Comparison of ENCODE assay signal across 10 mouse cellular contexts in genomic region chr14:55787731-55788130, GRCm38 (mm10). TPM values are rescaled to one million over a fixed set of nuclear protein-coding genes. Genes with fewer than 3 reads are reported as not detected.
DNase-seq lines count a peak whose midpoint lies in the region; ATAC-seq and TF ChIP-seq lines count a peak whose summit lies in the region.
"Had no signal": no experiment of that assay in that cellular context is flagged by ENCODE, and none has a peak within 500 bp of the region (broad histone marks: within the 10 kb centered on the region; RNA-seq: fewer than 3 reads in every experiment).

No protein-coding gene starts in this region.

- H3K9ac ChIP-seq in kidney, embryonic 14.5 days (ENCODE audit: low read depth, low read length): no peak overlapping the region
- peak overlapping the region; percentile 71 for H3K9ac ChIP-seq in MEL (ENCODE audit: control insufficient read depth, low read depth, low read length, poor library complexity, severe bottlenecking)
- no peak overlapping the region for H3K9ac ChIP-seq in heart, embryonic 12.5 days

- H3K4me1 ChIP-seq in kidney, embryonic 14.5 days (ENCODE audit: control insufficient read depth, insufficient read depth, low read length): peaks cover 9% of the 10 kb centered on the region
- peaks cover 2 to 11% of the 10 kb centered on the region in 2 experiments for H3K4me1 ChIP-seq in MEL (ENCODE audit: control insufficient read depth in 1 of 2, insufficient read depth in 2 of 2, low read length in 2 of 2)
- H3K4me1 ChIP-seq in heart, embryonic 12.5 days (replicated peaks): peaks cover 26% of the 10 kb centered on the region

- H3K79me2 ChIP-seq in MEL (ENCODE audit: control insufficient read depth, insufficient read depth, low read length, poor library complexity): no peaks in the 10 kb centered on the region; the same call in 1 of the 2 replicates

- TF ChIP-seq EP300 in MEL (IDR thresholded peaks at IDR 0.05; ENCODE audit: low read depth in 1 of 2, low read length in 2 of 2): no peak

- H3K4me3 ChIP-seq in kidney, embryonic 14.5 days (ENCODE audit: low read length): peak overlapping the region; percentile 45
- peak overlapping the region; percentile 70 to 91 for H3K4me3 ChIP-seq in MEL (ENCODE audit: control insufficient read depth in 1 of 2, insufficient read depth in 1 of 2, low read depth in 2 of 2, low read length in 2 of 2)
- peak overlapping the region; percentile 44 for H3K4me3 ChIP-seq in heart, embryonic 12.5 days

- H3K27me3 ChIP-seq in kidney, embryonic 14.5 days (ENCODE audit: control insufficient read depth, insufficient read depth, low read length): no peaks in the 10 kb centered on the region
- H3K27me3 ChIP-seq in MEL (ENCODE audit: control insufficient read depth in 1 of 2, insufficient read depth in 2 of 2, low read length in 2 of 2): no peaks in the 10 kb centered on the region
- H3K27me3 ChIP-seq in heart, embryonic 12.5 days (replicated peaks): peaks cover 58% of the 10 kb centered on the region

- H3K9me3 ChIP-seq in kidney, embryonic 14.5 days (ENCODE audit: control insufficient read depth, low read length): no peaks in the 10 kb centered on the region
- H3K9me3 ChIP-seq in MEL (replicated peaks; ENCODE audit: insufficient read depth, low read length): no peaks in the 10 kb centered on the region
- no peaks in the 10 kb centered on the region for H3K9me3 ChIP-seq in heart, embryonic 12.5 days (replicated peaks)

- TF ChIP-seq RAD21 in MEL (IDR thresholded peaks at IDR 0.05; ENCODE audit: low read depth, low read length): no peak

- H3K27ac ChIP-seq in kidney, embryonic 14.5 days (ENCODE audit: low read depth, low read length): no peak overlapping the region
- H3K27ac ChIP-seq in MEL (ENCODE audit: control insufficient read depth, low read depth, low read length): no peak overlapping the region
- no peak overlapping the region for H3K27ac ChIP-seq in heart, embryonic 12.5 days (ENCODE audit: poor library complexity, severe bottlenecking)

- H3K36me3 ChIP-seq in kidney, embryonic 14.5 days (ENCODE audit: control insufficient read depth, insufficient read depth, low read length): no peaks in the 10 kb centered on the region
- peaks cover 0 to 4% of the 10 kb centered on the region in 2 experiments; a peak in 1 of 4 replicates for H3K36me3 ChIP-seq in MEL (ENCODE audit: control insufficient read depth in 1 of 2, insufficient read depth in 2 of 2, low read length in 2 of 2)
- no peaks in the 10 kb centered on the region for H3K36me3 ChIP-seq in heart, embryonic 12.5 days

- no peak for TF ChIP-seq CTCF in MEL (IDR thresholded peaks at IDR 0.05 in 2 of 3, conservative IDR thresholded peaks at IDR 0.05 in 1 of 3; ENCODE audit: control insufficient read depth in 1 of 3, insufficient read depth in 1 of 3, low read depth in 2 of 3, low read length in 3 of 3, poor library complexity in 1 of 3, severe bottlenecking in 1 of 3)

- peak overlapping the region; percentile 52 for H3K4me2 ChIP-seq in kidney, embryonic 14.5 days (replicated peaks; ENCODE audit: low read depth, low read length)
- H3K4me2 ChIP-seq in heart, embryonic 12.5 days: peak overlapping the region; percentile 73

- TF ChIP-seq POLR2A in MEL (IDR thresholded peaks at IDR 0.05; ENCODE audit: control insufficient read depth in 1 of 2, insufficient read depth in 1 of 2, low read depth in 1 of 2, low read length in 2 of 2, poor library complexity in 1 of 2): no peak

- 27% methylated on average over 11 of the region's 11 CpGs for WGBS in kidney, embryonic 14.5 days
- WGBS in heart, embryonic 12.5 days: 22% methylated on average over 11 of the region's 11 CpGs

- DNase-seq in kidney, postnatal 14 days: no peak
- no peak for DNase-seq in MEL (ENCODE audit: low read depth, low spot score)
- DNase-seq in lung, postnatal 4 days: peak; percentile 5 to 21
- no peak for DNase-seq in cerebellum, postnatal 10 days
- no peak for DNase-seq in left cerebral cortex, adult 11 months (ENCODE audit: low spot score)
- no peak for DNase-seq in cerebellum, postnatal 25 days

- no peak for ATAC-seq in kidney, embryonic 14.5 days (ENCODE audit: low FRiP score, low TSS enrichment)
- ATAC-seq in heart, embryonic 12.5 days (ENCODE audit: insufficient number of reproducible peaks, low FRiP score): no peak
- ATAC-seq: Patski had no signal

TF ChIP-seq in MEL, 35 proteins besides CTCF, POLR2A, EP300 and RAD21:
- no peak for TF ChIP-seq TAL1 (IDR thresholded peaks at IDR 0.05; ENCODE audit: low read length)
- TF ChIP-seq KAT2A (conservative IDR thresholded peaks at IDR 0.05; ENCODE audit: low read depth, low read length): no peak
- TF ChIP-seq CHD2 (IDR thresholded peaks at IDR 0.05; ENCODE audit: low read length): no peak

RNA-seq across cellular contexts. Expression of gene Ripk3, which starts 0.9 kb away (rescaled TPM):
- polyA plus RNA-seq in kidney, embryonic 14.5 days (2014; fragmentation: Nextera tagmentation; extraction: Ambion mirVana): 38.1 and 43.3 TPM in 2 replicates
- 67.1 and 77.4 TPM in 2 replicates for total RNA-seq in MEL (2012; rRNA removed)
- polyA plus RNA-seq in MEL (2012; ENCODE audit: insufficient read depth in 1 of 2, insufficient read length in 2 of 2, low read depth in 1 of 2, low replicate concordance in 2 of 2, missing spikeins in 1 of 2): 100 to 1,000 TPM; 123 to 124 TPM
- 19.7 and 20.3 TPM in 2 replicates for polyA plus RNA-seq in heart, embryonic 12.5 days (2016; fragmentation: Nextera tagmentation; extraction: Ambion mirVana)

RNA-seq across cellular contexts. Expression of gene Adcy4, which starts 3.8 kb away (rescaled TPM):
- 7.8 and 10.4 TPM in 2 replicates for polyA plus RNA-seq in kidney, embryonic 14.5 days (2014; fragmentation: Nextera tagmentation; extraction: Ambion mirVana)
- 0.19 and 0.29 TPM in 2 replicates for total RNA-seq in MEL (2012; rRNA removed)
- polyA plus RNA-seq in MEL (2012; ENCODE audit: insufficient read depth in 1 of 2, insufficient read length in 2 of 2, low read depth in 1 of 2, low replicate concordance in 2 of 2, missing spikeins in 1 of 2): under 1 TPM in 1 of 2 experiments, not detected in 1; 0.35 TPM
- 24.4 and 26.2 TPM in 2 replicates for polyA plus RNA-seq in heart, embryonic 12.5 days (2016; fragmentation: Nextera tagmentation; extraction: Ambion mirVana)
- polyA plus RNA-seq: Patski had no signal

RNA-seq across cellular contexts. Expression of gene Ltb4r1, which starts 22.0 kb away (rescaled TPM):
- polyA plus RNA-seq in kidney, embryonic 14.5 days (2014; fragmentation: Nextera tagmentation; extraction: Ambion mirVana): 0.23 TPM in 1 of 2 replicates, not detected in the other
- 0.35 and 0.65 TPM in 2 replicates for total RNA-seq in MEL (2012; rRNA removed)
- 1 to 10 TPM in 1 of 2 experiments, not detected in 1; 1.5 TPM for polyA plus RNA-seq in MEL (2012; ENCODE audit: insufficient read depth in 1 of 2, insufficient read length in 2 of 2, low read depth in 1 of 2, low replicate concordance in 2 of 2, missing spikeins in 1 of 2)
- polyA plus RNA-seq in heart, embryonic 12.5 days (2016; fragmentation: Nextera tagmentation; extraction: Ambion mirVana): 0.49 and 0.76 TPM in 2 replicates
- polyA plus RNA-seq: embryonic facial prominence, embryonic 11.5 days; Patski had no signal

RNA-seq across cellular contexts. Expression of gene Ltb4r2, which starts 26.5 kb away (rescaled TPM):
- 0.08 and 0.39 TPM in 2 replicates for polyA plus RNA-seq in kidney, embryonic 14.5 days (2014; fragmentation: Nextera tagmentation; extraction: Ambion mirVana)
- 0.19 and 0.59 TPM in 2 replicates for total RNA-seq in MEL (2012; rRNA removed)
- under 1 TPM in 1 of 2 experiments, not detected in 1; 0.52 TPM for polyA plus RNA-seq in MEL (2012; ENCODE audit: insufficient read depth in 1 of 2, insufficient read length in 2 of 2, low read depth in 1 of 2, low replicate concordance in 2 of 2, missing spikeins in 1 of 2)
- 0.49 and 0.54 TPM in 2 replicates for polyA plus RNA-seq in heart, embryonic 12.5 days (2016; fragmentation: Nextera tagmentation; extraction: Ambion mirVana)
- polyA plus RNA-seq: Patski had no signal

RNA-seq across cellular contexts. Expression of gene Cideb, which starts 29.5 kb away (rescaled TPM):
- polyA plus RNA-seq in kidney, embryonic 14.5 days (2014; fragmentation: Nextera tagmentation; extraction: Ambion mirVana): 2.9 and 3.6 TPM in 2 replicates
- total RNA-seq in MEL (2012; rRNA removed): 1.7 and 2.4 TPM in 2 replicates
- polyA plus RNA-seq in MEL (2012; ENCODE audit: insufficient read depth in 1 of 2, insufficient read length in 2 of 2, low read depth in 1 of 2, low replicate concordance in 2 of 2, missing spikeins in 1 of 2): under 1 TPM in 1 of 2 experiments, not detected in 1; 0.53 TPM
- polyA plus RNA-seq in heart, embryonic 12.5 days (2016; fragmentation: Nextera tagmentation; extraction: Ambion mirVana): 1.0 and 1.2 TPM in 2 replicates

Comparison
In these comparisons a context has a peak if more than half of its experiments do, and no peak if none do; other contexts are left out.
1. DNase-seq: peak in lung, postnatal 4 days (2 of 2); none in kidney, postnatal 14 days (single experiment), MEL (single experiment), cerebellum, postnatal 10 days (0 of 2), left cerebral cortex, adult 11 months (single experiment) and cerebellum, postnatal 25 days (0 of 2).
2. Peak in every context shown above with its lines, with median percentiles within 50 percentile points of each other: H3K4me3 ChIP-seq.